Mouse (Mus musculus) liver, adult 2 months (tissue): ENCODE data around the gene 4930524J08Rik. TPM values are rescaled to one million over a fixed set of nuclear protein-coding genes. Genes with fewer than 3 reads are reported as not detected.

ENCODE experiments used
- DNase-seq: peaks from one replicate; pipeline ENCODE4 v3.0.0-alpha.2; 2011; ENCODE audit warnings: low read depth, low spot score; ENCODE audit errors: extremely low read depth
- H3K27ac ChIP-seq: fragments of 200-500 bp; replicated peaks from 2 replicates; pipeline ENCODE4 v1.5.1; 2012; ENCODE audit warnings: low read depth, mild to moderate bottlenecking, control low read depth, inconsistent platforms, low read length; ENCODE audit not compliant: insufficient read depth
- H3K27me3 ChIP-seq: fragments of 200-500 bp; 2 replicates; pipeline ENCODE4 v1.6.1; 2012; ENCODE audit warnings: mild to moderate bottlenecking, moderate library complexity, low read length, inconsistent platforms; ENCODE audit not compliant: control insufficient read depth, insufficient read depth
- H3K36me3 ChIP-seq: fragments of 200-500 bp; 2 replicates; pipeline ENCODE4 v1.6.1; 2012; ENCODE audit warnings: low read length, inconsistent platforms; ENCODE audit not compliant: control insufficient read depth, insufficient read depth
- H3K4me1 ChIP-seq: fragments of 200-500 bp; 2 replicates; pipeline ENCODE4 v1.6.1; 2011; ENCODE audit warnings: low read length; ENCODE audit not compliant: control insufficient read depth, insufficient read depth
- H3K4me3 ChIP-seq: fragments of 200-500 bp; 2 replicates; pipeline ENCODE4 v1.5.1; 2011; ENCODE audit warnings: low read depth, mild to moderate bottlenecking, control low read depth, low read length, moderate library complexity; ENCODE audit not compliant: insufficient read depth
- H3K79me2 ChIP-seq: fragments of 200-500 bp; 2 replicates; pipeline ENCODE4 v1.6.1; 2012; ENCODE audit warnings: inconsistent platforms, mild to moderate bottlenecking, low read length, moderate library complexity; ENCODE audit not compliant: control insufficient read depth, insufficient read depth
- H3K9ac ChIP-seq: fragments of 200-500 bp; 2 replicates; pipeline ENCODE4 v1.6.1; 2012; ENCODE audit warnings: low read depth, mild to moderate bottlenecking, control low read depth, inconsistent platforms, low read length
- CTCF ChIP-seq: fragments of 200-500 bp; IDR thresholded peaks from 2 replicates; pipeline ENCODE4 v1.5.1; 2011; ENCODE audit warnings: low read depth, low read length, control low read depth
- POLR2A ChIP-seq: fragments of 200-500 bp; IDR thresholded peaks from 2 replicates; pipeline ENCODE4 v1.6.1; 2011; ENCODE audit warnings: low read length, control low read depth; ENCODE audit not compliant: insufficient read depth; ENCODE audit errors: extremely low read depth
- WGBS: fragments of 180-500 bp; shearing (Covaris S2); methylation state at CpG from one replicate; pipeline ENCODE4 v1.1.7; 2018; 5-methylcytosine and 5-hydroxymethylcytosine counted together
- polyA plus RNA-seq: library from polyadenylated mRNA; depleted of rRNA; stranded (reverse); fragments of >200 nt; gene quantifications from 2 replicates; pipeline ENCODE4 v1.2.3, GENCODE M21; 2012; rRNA removed
- total RNA-seq: library from RNA; depleted of rRNA; stranded (reverse); fragments of >200 nt; gene quantifications from 2 replicates; pipeline ENCODE4 v1.2.3, GENCODE M21; 2014; rRNA removed

4930524J08Rik gene
- total and polyA plus RNA-seq, 2 experiments: 0.67 TPM; not detected in 1

GRCm38 (mm10) chr5:100024868-100025267 is 46.0 kb downstream of the 4930524J08Rik start:
- no peak overlapping the region for H3K4me3 ChIP-seq
- no peaks in the 10 kb centered on the region for H3K36me3 ChIP-seq
- WGBS: 81% methylated on average over 1 of the region's 1 CpGs
- H3K4me1 ChIP-seq: no peaks in the 10 kb centered on the region
- H3K9ac ChIP-seq: no peak overlapping the region
- no peaks in the 10 kb centered on the region for H3K27me3 ChIP-seq
- TF ChIP-seq CTCF (no peak), POLR2A (no peak)
- no peaks in the 10 kb centered on the region for H3K79me2 ChIP-seq
- DNase-seq: no peak
- H3K27ac ChIP-seq: no peak overlapping the region

Other genes with a start within 250 kb of the 4930524J08Rik start
- 20.4 and 30.3 TPM in 2 replicates for gene Rasgef1b, start 250.0 kb upstream of the 4930524J08Rik start, total RNA-seq
- gene Rasgef1b, start 250.0 kb upstream of the 4930524J08Rik start, polyA plus RNA-seq: 4.0 and 4.3 TPM in 2 replicates
- not detected in 2 replicates for gene Vamp9, start 72.8 kb upstream of the 4930524J08Rik start, total RNA-seq
- not detected in 2 replicates for gene Vamp9, start 72.8 kb upstream of the 4930524J08Rik start, polyA plus RNA-seq
- gene Hnrnpd, start 123 bp upstream of the 4930524J08Rik start, total RNA-seq: 9.6 and 12.6 TPM in 2 replicates
- gene Hnrnpd, start 123 bp upstream of the 4930524J08Rik start, polyA plus RNA-seq: 20.3 and 25.4 TPM in 2 replicates
- gene Hnrnpdl, start 60.6 kb downstream of the 4930524J08Rik start, total RNA-seq: 46.9 and 51.4 TPM in 2 replicates
- 22.5 and 28.9 TPM in 2 replicates for gene Hnrnpdl, start 60.6 kb downstream of the 4930524J08Rik start, polyA plus RNA-seq
- gene Enoph1, start 60.9 kb downstream of the 4930524J08Rik start, total RNA-seq: 5.9 and 6.2 TPM in 2 replicates
- 6.2 and 7.3 TPM in 2 replicates for gene Enoph1, start 60.9 kb downstream of the 4930524J08Rik start, polyA plus RNA-seq
- gene Tmem150c, start 180.7 kb downstream of the 4930524J08Rik start, total RNA-seq: 0.07 TPM in 1 of 2 replicates, not detected in the other
- 0.07 and 0.20 TPM in 2 replicates for gene Tmem150c, start 180.7 kb downstream of the 4930524J08Rik start, polyA plus RNA-seq